Mouse (Mus musculus) lung, embryonic 14.5 days (tissue): ENCODE measurements at regions not wholly inside any gene's neighbourhood (a gene's known extent, or its start where the extent isn't known, plus 50 kb on each side); places are given as distances from the start of the nearest gene placed in this dataset.
"Not testable (repeated sequence)": the region's sequence is repeated elsewhere in the genome, so short reads cannot be mapped to it uniquely, and the experiment has no call there.

Experiments used
- ATAC-seq: fragments of 200-750 bp; cut with Nextera tagmentation; 2 replicates; pipeline ENCODE4 v1.8.0; 2017; ENCODE audit warnings: mild to moderate bottlenecking, moderate TSS enrichment, moderate library complexity; ENCODE audit not compliant: insufficient read depth
- DNase-seq: peaks from one replicate; pipeline ENCODE4 v3.0.0-alpha.2; 2015
- H3K27ac ChIP-seq: fragments of 300-500 bp; sonication (generic); 2 replicates; pipeline ENCODE4 v1.5.1; 2014; ENCODE audit warnings: low read depth, mild to moderate bottlenecking, moderate library complexity
- H3K27me3 ChIP-seq: fragments of 300-500 bp; sonication (generic); 2 replicates; pipeline ENCODE4 v1.6.1; 2014; ENCODE audit warnings: low read length, control low read depth; ENCODE audit not compliant: insufficient read depth
- H3K36me3 ChIP-seq: fragments of 300-500 bp; sonication (generic); 2 replicates; pipeline ENCODE4 v1.6.1; 2014; ENCODE audit warnings: control low read depth; ENCODE audit not compliant: insufficient read depth
- H3K4me1 ChIP-seq: fragments of 300-500 bp; sonication (generic); 2 replicates; pipeline ENCODE4 v1.6.1; 2014; ENCODE audit warnings: antibody characterized with exemption, control low read depth; ENCODE audit not compliant: insufficient read depth
- H3K4me2 ChIP-seq: fragments of 300-500 bp; sonication (generic); 2 replicates; pipeline ENCODE4 v1.6.1; 2014; ENCODE audit warnings: mild to moderate bottlenecking
- H3K4me3 ChIP-seq: fragments of 300-500 bp; sonication (generic); 2 replicates; pipeline ENCODE4 v1.5.1; 2014; ENCODE audit warnings: low read depth, low read length
- H3K9ac ChIP-seq: fragments of 300-500 bp; sonication (generic); 2 replicates; pipeline ENCODE4 v1.6.1; 2014
- H3K9me3 ChIP-seq: fragments of 300-500 bp; sonication (generic); 2 replicates; pipeline ENCODE4 v1.6.1; 2016; ENCODE audit warnings: low read depth, low read length, control low read depth
- CTCF ChIP-seq: IDR thresholded peaks from 2 replicates; pipeline ENCODE4 v1.5.1; 2016; ENCODE audit warnings: antibody characterized with exemption, low read depth
- WGBS: fragments of 180-500 bp; shearing (Covaris S2); extraction: QIAGEN DNeasy Blood & Tissue Kit; methylation state at CpG from one replicate; pipeline ENCODE4 v1.1.7; 2014; 5-methylcytosine and 5-hydroxymethylcytosine counted together

- DNase-seq (no peak), ATAC-seq (no peak)
- no peak overlapping the region for H3K4me2 ChIP-seq
- H3K4me1 ChIP-seq: no peaks in the 10 kb centered on the region
- no peak overlapping the region for H3K9ac ChIP-seq
- no peak overlapping the region for H3K27ac ChIP-seq
- H3K27me3 ChIP-seq: no peaks in the 10 kb centered on the region
- no peaks in the 10 kb centered on the region for H3K9me3 ChIP-seq
- 91% methylated on average over 5 of the region's 5 CpGs for WGBS
- H3K36me3 ChIP-seq: no peaks in the 10 kb centered on the region
- no peak overlapping the region for H3K4me3 ChIP-seq
- TF ChIP-seq CTCF: no peak
Measured at GRCm38 (mm10) chr5:39216326-39216725, 339.7 kb upstream of the Clnk start.

GRCm38 (mm10) chr5:39215016-39215415 is 338.4 kb upstream of the Clnk start:
- no peak for ATAC-seq
- DNase-seq: no peak
- no peak overlapping the region for H3K27ac ChIP-seq
- no peak overlapping the region for H3K4me3 ChIP-seq
- 65% methylated on average over 3 of the region's 3 CpGs for WGBS
- no peaks in the 10 kb centered on the region for H3K4me1 ChIP-seq
- no peak overlapping the region for H3K9ac ChIP-seq
- no peaks in the 10 kb centered on the region for H3K9me3 ChIP-seq
- no peaks in the 10 kb centered on the region for H3K27me3 ChIP-seq
- H3K4me2 ChIP-seq: no peak overlapping the region
- TF ChIP-seq CTCF: no peak
- H3K36me3 ChIP-seq: no peaks in the 10 kb centered on the region

DNA sequence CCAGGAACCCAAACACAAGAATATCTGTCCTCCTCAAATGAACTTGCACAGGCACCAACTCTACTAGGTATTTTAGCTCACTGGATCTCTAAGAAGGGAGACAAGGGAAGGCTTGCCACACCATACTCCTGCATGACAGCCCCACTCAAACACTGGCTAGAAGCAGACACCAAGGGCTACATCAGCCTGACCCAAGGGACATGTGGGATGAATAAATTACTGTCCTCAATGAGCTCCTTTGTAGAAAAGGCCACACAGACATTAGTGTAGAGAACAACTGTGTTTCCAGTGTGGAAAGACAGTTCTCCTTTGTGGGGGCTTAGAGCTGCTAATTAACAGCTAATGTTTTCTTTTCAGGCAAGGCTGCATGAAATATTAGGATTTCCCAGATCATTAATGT is 335.9 kb upstream of the Clnk start:
- DNase-seq (no peak), ATAC-seq (no peak)
- Histone ChIP-seq H3K27ac (no peak overlapping the region), H3K4me3 (no peak overlapping the region), H3K9ac (no peak overlapping the region), H3K9me3 (no peaks in the 10 kb centered on the region), H3K4me1 (no peaks in the 10 kb centered on the region), H3K36me3 (no peaks in the 10 kb centered on the region), H3K27me3 (no peaks in the 10 kb centered on the region), H3K4me2 (no peak overlapping the region)
- TF ChIP-seq CTCF: no peak

- Histone ChIP-seq H3K27ac (no peak overlapping the region), H3K9me3 (no peaks in the 10 kb centered on the region), H3K4me1 (no peaks in the 10 kb centered on the region), H3K9ac (no peak overlapping the region), H3K36me3 (no peaks in the 10 kb centered on the region), H3K27me3 (no peaks in the 10 kb centered on the region), H3K4me2 (no peak overlapping the region), H3K4me3 (no peak overlapping the region)
- no peak for DNase-seq
- no peak for TF ChIP-seq CTCF
- no peak for ATAC-seq
Measured at GRCm38 (mm10) chr5:39198856-39199255, 322.2 kb upstream of the Clnk start.

GRCm38 (mm10) chr5:39191153-39191552 is 314.5 kb upstream of the Clnk start:
- not testable (repeated sequence) for H3K36me3 ChIP-seq, H3K4me2 ChIP-seq, H3K9ac ChIP-seq, DNase-seq, H3K27ac ChIP-seq, H3K4me3 ChIP-seq, H3K27me3 ChIP-seq, H3K4me1 ChIP-seq, ATAC-seq, H3K9me3 ChIP-seq
- WGBS: 100% methylated on average over 2 of the region's 4 CpGs

GRCm38 (mm10) chr5:39181616-39182402 is 305.2 kb upstream of the Clnk start:
- Histone ChIP-seq H3K9ac (no peak overlapping the region), H3K27me3 (no peaks in the 10 kb centered on the region), H3K4me3 (no peak overlapping the region), H3K27ac (no peak overlapping the region), H3K4me2 (no peak overlapping the region), H3K36me3 (no peaks in the 10 kb centered on the region), H3K9me3 (no peaks in the 10 kb centered on the region), H3K4me1 (no peaks in the 10 kb centered on the region)
- ATAC-seq (no peak), DNase-seq (no peak)
- no peak for TF ChIP-seq CTCF
- 63% methylated on average over 2 of the region's 2 CpGs for WGBS

- no peaks in the 10 kb centered on the region for H3K4me1 ChIP-seq
- H3K9ac ChIP-seq: no peak overlapping the region
- no peak overlapping the region for H3K27ac ChIP-seq
- no peak overlapping the region for H3K4me2 ChIP-seq
- TF ChIP-seq CTCF: no peak
- H3K36me3 ChIP-seq: no peaks in the 10 kb centered on the region
- 29% methylated on average over 4 of the region's 4 CpGs for WGBS
- no peaks in the 10 kb centered on the region for H3K9me3 ChIP-seq
- H3K27me3 ChIP-seq: no peaks in the 10 kb centered on the region
- H3K4me3 ChIP-seq: no peak overlapping the region
- DNase-seq (no peak), ATAC-seq (no peak)
Measured at GRCm38 (mm10) chr5:39181028-39181427, 304.4 kb upstream of the Clnk start.

DNA sequence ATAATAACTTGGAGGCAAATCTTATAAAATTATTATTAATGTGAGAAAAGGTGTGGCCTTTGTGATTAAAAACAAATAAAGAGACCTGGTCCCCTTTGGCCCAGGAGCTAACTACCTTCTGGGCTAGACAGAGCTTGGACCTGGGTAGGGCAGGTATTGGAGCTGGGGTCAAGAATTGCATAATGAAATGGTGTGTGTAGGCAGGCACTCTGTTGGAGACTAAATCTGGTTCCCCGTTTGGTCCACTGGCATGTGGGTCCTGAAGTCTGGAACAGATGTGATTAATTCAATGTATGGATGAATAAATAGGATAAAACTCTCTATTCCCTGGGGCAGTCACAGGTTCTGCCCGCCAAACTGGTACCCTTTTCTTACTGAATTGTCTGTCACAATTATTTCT is 301.3 kb upstream of the Clnk start:
- no peak for TF ChIP-seq CTCF

More for the DNA sequence above, 301.3 kb upstream of the Clnk start:
- H3K27me3 ChIP-seq: no peaks in the 10 kb centered on the region
- H3K27ac ChIP-seq: no peak overlapping the region
- WGBS: 68% methylated on average over 2 of the region's 2 CpGs
- H3K4me3 ChIP-seq: no peak overlapping the region
- H3K9ac ChIP-seq: no peak overlapping the region
- no peak overlapping the region for H3K4me2 ChIP-seq
- H3K36me3 ChIP-seq: no peaks in the 10 kb centered on the region
- no peaks in the 10 kb centered on the region for H3K9me3 ChIP-seq
- DNase-seq (no peak), ATAC-seq (no peak)
- no peaks in the 10 kb centered on the region for H3K4me1 ChIP-seq
